Mouse (Mus musculus): Measurements from ENCODE around the gene Nek3.

- TF ChIP-seq GATA1 (IDR thresholded peaks at IDR 0.05; ENCODE audit: low read length) (no peak), TAL1 (IDR thresholded peaks at IDR 0.05; ENCODE audit: low read length) (no peak)
These were observed 26.6 kb upstream of the Nek3 start, which contains the start of gene Vps36 for GRCm38 (mm10) chr8:22192660-22193431.
